Mouse (Mus musculus) T-cell, adult 66 days (primary cell): ENCODE measurements around the gene Mmp20. TPM values are rescaled to one million over a fixed set of nuclear protein-coding genes. Genes with fewer than 3 reads are reported as not detected.

Source experiments
- total RNA-seq, 2 experiments: library from RNA; stranded (reverse); gene quantifications; 3 replicates in 1 of 2; 4 replicates in 1 of 2; pipeline ENCODE4 v1.2.4; 2023

Gene Mmp20
- not detected for total RNA-seq

GRCm38 (mm10) chr9:7627931-7628330 is at the start of gene Mmp20:
Mmp20 (plus strand) TSS chr9:7628231.

GRCm38 (mm10) chr9:7691790-7692189 is 63.8 kb downstream of the Mmp20 start, which contains the start of gene Mmp7:
Mmp7 (plus strand) TSS chr9:7692090.

Other genes starting within 250 kb of the Mmp20 start
- not detected for gene Mmp1b, start 240.2 kb upstream of the Mmp20 start, total RNA-seq
- not detected for gene Mmp3, start 182.4 kb upstream of the Mmp20 start, total RNA-seq
- gene Mmp10, start 125.9 kb upstream of the Mmp20 start, total RNA-seq, result not detected
- gene Mmp8, start 69.8 kb upstream of the Mmp20 start, total RNA-seq, result under 1 TPM in 1 of 2 experiments, not detected in 1; 0.23 TPM
- gene Mmp27, start 56.8 kb upstream of the Mmp20 start, total RNA-seq, result not detected
- not detected for gene Mmp7, start 63.9 kb downstream of the Mmp20 start, total RNA-seq
- 10 to 100 TPM; 82.8 to 89.7 TPM for gene Tmem123, start 135.8 kb downstream of the Mmp20 start, total RNA-seq
- gene Birc2, start 208.8 kb downstream of the Mmp20 start, total RNA-seq, result 100 to 1,000 TPM; 106 to 129 TPM
- 100 to 1,000 TPM; 165 to 208 TPM for gene Birc3, start 245.0 kb downstream of the Mmp20 start, total RNA-seq